Mouse (Mus musculus): ENCODE data around the gene Gm20388. TPM values are rescaled to one million over a fixed set of nuclear protein-coding genes. Genes with fewer than 3 reads are reported as not detected.
A peak's percentile ranks its signal among the peaks of the same experiment; 100 is the strongest.
"Not testable (repeated sequence)": the region's sequence is repeated elsewhere in the genome, so short reads cannot be mapped to it uniquely, and the experiment has no call there.

Gene Gm20388
- polyA plus RNA-seq, 1 experiment from 2014 or later: 7.4 TPM

DNA sequence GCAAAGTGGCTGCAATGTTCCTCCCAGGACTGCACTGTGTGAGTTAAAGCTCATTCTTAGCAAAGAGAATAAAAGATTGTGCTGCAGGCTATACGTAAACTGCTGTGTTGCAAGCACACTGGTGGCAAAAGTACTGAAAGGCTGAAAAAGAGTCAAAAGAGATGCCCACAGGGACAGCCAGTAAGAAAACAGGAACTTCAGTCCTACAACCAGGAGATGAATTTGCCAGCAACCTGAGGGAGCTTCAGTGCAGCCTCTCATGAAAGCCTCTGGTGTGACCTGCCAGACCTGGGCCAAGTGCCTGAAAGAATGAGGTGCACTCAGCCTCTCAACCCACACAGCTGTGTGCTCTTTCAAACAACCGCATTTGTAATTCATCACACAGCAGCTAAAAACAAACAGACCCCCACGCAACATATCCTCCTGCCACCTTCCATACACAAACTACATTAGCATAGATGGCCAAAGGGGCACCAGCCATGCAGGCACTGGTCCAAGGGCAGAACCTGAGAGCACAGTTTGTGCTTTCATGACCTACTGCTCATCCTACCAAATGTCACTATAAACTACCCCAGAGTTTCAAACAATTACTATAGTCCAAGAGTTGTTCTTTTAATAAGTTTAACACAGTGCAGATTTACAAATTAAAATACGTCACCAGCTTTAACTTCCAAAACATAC, 3108.0 kb downstream of the Gm20388 start:
- Histone ChIP-seq H3K27me3 (no peaks in the 10 kb centered on the region), H3K27ac (no peak overlapping the region), H3K4me1 (peaks cover 35% of the 10 kb centered on the region)

DNA sequence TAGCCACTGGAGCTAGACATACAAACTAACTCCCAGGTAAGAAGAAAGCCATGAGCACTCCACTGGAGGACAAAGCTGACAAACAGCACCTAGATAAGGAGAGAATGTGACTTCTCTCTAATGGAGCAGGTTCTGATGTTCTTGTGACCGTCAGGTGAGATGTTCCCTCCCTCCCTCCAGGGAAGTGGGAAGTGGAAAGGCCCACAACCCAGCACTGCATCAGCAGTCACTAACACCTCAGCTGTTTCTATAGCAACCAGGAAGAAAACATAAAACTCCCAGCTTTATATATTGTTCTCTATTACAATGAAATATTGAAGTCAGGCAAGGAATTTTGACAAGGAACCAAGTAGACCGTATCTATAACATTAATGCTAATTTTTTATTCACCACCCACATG, 3109.4 kb downstream of the Gm20388 start:
- 69% methylated on average over 2 of the region's 2 CpGs for WGBS
- Histone ChIP-seq H3K4me1 (peaks cover 35% of the 10 kb centered on the region), H3K4me3 (replicated peaks) (no peak overlapping the region), H3K4me2 (no peak overlapping the region), H3K27me3 (no peaks in the 10 kb centered on the region), H3K9me3 (replicated peaks) (no peaks in the 10 kb centered on the region), H3K36me3 (peaks cover 6% of the 10 kb centered on the region; the same call in 1 of the 2 replicates), H3K9ac (no peak overlapping the region), H3K27ac (no peak overlapping the region)
- no peak for ATAC-seq (replicated peaks; ENCODE audit: low FRiP score)

More for the DNA sequence above, 3108.0 kb downstream of the Gm20388 start:
- H3K9me3 ChIP-seq (replicated peaks): no peaks in the 10 kb centered on the region
- H3K9ac ChIP-seq: no peak overlapping the region
- no peak overlapping the region for H3K4me2 ChIP-seq
- no peak for ATAC-seq (replicated peaks; ENCODE audit: low FRiP score)
- 65% methylated on average over 4 of the region's 4 CpGs for WGBS
- peaks cover 7% of the 10 kb centered on the region for H3K36me3 ChIP-seq
- H3K4me3 ChIP-seq (replicated peaks): no peak overlapping the region

GRCm38 (mm10) chr8:123020859-123021258, 3110.2 kb downstream of the Gm20388 start:
- Histone ChIP-seq H3K9me3 (replicated peaks) (no peaks in the 10 kb centered on the region), H3K4me3 (replicated peaks) (no peak overlapping the region), H3K9ac (no peak overlapping the region), H3K4me2 (no peak overlapping the region), H3K4me1 (peaks cover 38% of the 10 kb centered on the region), H3K27me3 (no peaks in the 10 kb centered on the region), H3K27ac (0 out of 2 replicates have a peak overlapping the region, but pooled peaks have one; percentile 45), H3K36me3 (peaks cover 6% of the 10 kb centered on the region; the same call in 1 of the 2 replicates)
- 67% methylated on average over 2 of the region's 2 CpGs for WGBS
- no peak for ATAC-seq (replicated peaks; ENCODE audit: low FRiP score)

- Histone ChIP-seq H3K27me3 (no peaks in the 10 kb centered on the region), H3K4me3 (replicated peaks) (no peak overlapping the region), H3K4me1 (peaks cover 40% of the 10 kb centered on the region), H3K36me3 (peaks cover 6% of the 10 kb centered on the region; the same call in 1 of the 2 replicates), H3K9ac (no peak overlapping the region), H3K9me3 (replicated peaks) (no peaks in the 10 kb centered on the region), H3K27ac (0 out of 2 replicates have a peak overlapping the region, but pooled peaks have one; percentile 45), H3K4me2 (no peak overlapping the region)
- WGBS: 84% methylated on average over 1 of the region's 1 CpGs
- no peak for ATAC-seq (replicated peaks; ENCODE audit: low FRiP score)
Measured at GRCm38 (mm10) chr8:123021259-123021658, 3110.6 kb downstream of the Gm20388 start.

- Histone ChIP-seq H3K36me3 (no peaks in the 10 kb centered on the region), H3K27ac (no peak overlapping the region), H3K9me3 (replicated peaks) (no peaks in the 10 kb centered on the region), H3K4me1 (peaks cover 41% of the 10 kb centered on the region), H3K9ac (no peak overlapping the region), H3K4me2 (no peak overlapping the region), H3K27me3 (no peaks in the 10 kb centered on the region), H3K4me3 (replicated peaks) (no peak overlapping the region)
- 75% methylated on average over 3 of the region's 3 CpGs for WGBS
- ATAC-seq (replicated peaks; ENCODE audit: low FRiP score): no peak
Measured at GRCm38 (mm10) chr8:123022727-123023126, 3112.1 kb downstream of the Gm20388 start.

- 93% methylated on average over 2 of the region's 2 CpGs for WGBS
- no peaks in the 10 kb centered on the region for H3K27me3 ChIP-seq
- ATAC-seq (replicated peaks; ENCODE audit: low FRiP score): no peak
- H3K4me1 ChIP-seq: peaks cover 27% of the 10 kb centered on the region
- no peaks in the 10 kb centered on the region for H3K36me3 ChIP-seq
- no peak overlapping the region for H3K27ac ChIP-seq
- no peak overlapping the region for H3K4me2 ChIP-seq
- no peak overlapping the region for H3K9ac ChIP-seq
- H3K9me3 ChIP-seq (replicated peaks): no peaks in the 10 kb centered on the region
- H3K4me3 ChIP-seq (replicated peaks): no peak overlapping the region
Measured at GRCm38 (mm10) chr8:123024226-123024625, 3113.6 kb downstream of the Gm20388 start.

DNA sequence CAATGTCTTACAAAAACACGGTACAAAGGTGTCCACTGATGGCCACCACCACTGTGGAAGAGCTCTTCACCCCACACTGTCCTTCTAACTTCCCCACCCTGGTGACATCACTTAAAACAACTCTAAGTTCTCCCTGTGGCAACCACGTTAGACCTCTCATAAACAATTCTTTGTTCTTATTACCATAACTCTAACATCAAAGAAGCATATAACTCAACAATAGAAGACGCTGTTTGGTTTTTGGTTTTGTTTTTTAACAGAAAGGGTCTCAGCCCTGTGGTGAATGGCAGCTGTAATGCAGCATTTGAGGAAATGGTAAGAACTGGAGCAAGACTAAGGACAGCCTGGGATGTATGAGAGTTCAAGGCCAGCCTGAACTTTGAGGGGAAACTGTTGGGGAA, 3115.3 kb downstream of the Gm20388 start:
- H3K9me3 ChIP-seq (replicated peaks): no peaks in the 10 kb centered on the region
- no peak for ATAC-seq (replicated peaks; ENCODE audit: low FRiP score)
- no peak overlapping the region for H3K4me2 ChIP-seq
- H3K36me3 ChIP-seq: no peaks in the 10 kb centered on the region
- no peak overlapping the region for H3K27ac ChIP-seq
- no peak overlapping the region for H3K9ac ChIP-seq
- H3K4me3 ChIP-seq (replicated peaks): no peak overlapping the region
- H3K4me1 ChIP-seq: peaks cover 14% of the 10 kb centered on the region; the same call in 1 of the 2 replicates
- no peaks in the 10 kb centered on the region for H3K27me3 ChIP-seq
- 78% methylated on average over 3 of the region's 3 CpGs for WGBS

DNA sequence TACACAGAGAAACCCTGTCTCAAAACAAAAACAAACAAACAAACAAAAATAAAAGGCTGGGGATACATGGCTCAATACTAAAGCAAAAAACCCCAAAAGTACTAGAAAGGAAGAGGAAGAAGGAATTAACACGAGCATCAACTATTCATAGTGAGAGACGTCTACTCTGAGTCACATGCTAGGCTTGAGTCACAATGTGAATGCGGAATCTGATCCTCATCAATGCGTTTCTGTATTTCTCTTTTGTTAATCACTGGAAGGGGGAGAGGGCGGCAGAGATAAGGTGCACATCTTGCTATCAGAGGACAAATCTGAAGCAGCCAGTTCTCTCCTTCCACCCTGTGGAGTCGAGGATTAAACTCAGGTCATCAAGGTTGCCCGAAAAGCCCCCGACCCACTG, 3117.1 kb downstream of the Gm20388 start:
- Histone ChIP-seq H3K9ac (no peak overlapping the region), H3K4me3 (replicated peaks) (no peak overlapping the region), H3K9me3 (replicated peaks) (no peaks in the 10 kb centered on the region), H3K27ac (no peak overlapping the region), H3K36me3 (no peaks in the 10 kb centered on the region), H3K27me3 (no peaks in the 10 kb centered on the region), H3K4me2 (no peak overlapping the region), H3K4me1 (0 out of 2 replicates have a peak, but pooled peaks cover 5% of the 10 kb centered on the region)
- no peak for ATAC-seq (replicated peaks; ENCODE audit: low FRiP score)
- 91% methylated on average over 8 of the region's 8 CpGs for WGBS

DNA sequence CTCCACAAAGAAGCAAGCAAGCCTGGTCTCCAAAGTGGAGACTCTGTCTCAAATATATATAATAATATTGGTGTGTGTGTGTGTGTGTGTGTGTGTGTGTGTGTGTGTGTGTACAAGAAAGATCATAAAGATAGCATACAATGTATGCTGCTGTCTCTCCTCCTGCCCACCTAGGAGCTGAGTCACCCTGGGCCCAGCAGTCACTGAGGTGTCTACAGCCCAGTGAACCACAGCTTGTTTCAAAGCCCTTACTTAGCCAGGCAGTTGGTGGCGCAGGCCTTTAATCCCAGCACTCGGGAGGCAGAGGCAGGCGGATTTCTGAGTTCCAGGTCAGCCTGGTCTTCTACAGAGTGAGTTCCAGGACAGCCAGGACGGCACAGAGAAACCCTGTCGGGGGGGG, 3119.4 kb downstream of the Gm20388 start:
- not testable (repeated sequence) for H3K27me3 ChIP-seq; H3K9ac ChIP-seq; H3K4me2 ChIP-seq; ATAC-seq (replicated peaks; ENCODE audit: low FRiP score); H3K4me3 ChIP-seq (replicated peaks); H3K36me3 ChIP-seq; H3K27ac ChIP-seq; H3K9me3 ChIP-seq (replicated peaks)
- WGBS: 76% methylated on average over 4 of the region's 5 CpGs
- peaks cover 18% of the 10 kb centered on the region for H3K4me1 ChIP-seq

- H3K9me3 ChIP-seq (replicated peaks): no peaks in the 10 kb centered on the region
- H3K27ac ChIP-seq: no peak overlapping the region
- H3K36me3 ChIP-seq: no peaks in the 10 kb centered on the region
- H3K27me3 ChIP-seq: no peaks in the 10 kb centered on the region
- WGBS: 85% methylated on average over 7 of the region's 7 CpGs
- ATAC-seq (replicated peaks; ENCODE audit: low FRiP score): no peak
- H3K4me1 ChIP-seq: peaks cover 21% of the 10 kb centered on the region
- no peak overlapping the region for H3K4me2 ChIP-seq
- no peak overlapping the region for H3K4me3 ChIP-seq (replicated peaks)
- no peak overlapping the region for H3K9ac ChIP-seq
Measured at GRCm38 (mm10) chr8:123031321-123031978, 3120.8 kb downstream of the Gm20388 start.

DNA sequence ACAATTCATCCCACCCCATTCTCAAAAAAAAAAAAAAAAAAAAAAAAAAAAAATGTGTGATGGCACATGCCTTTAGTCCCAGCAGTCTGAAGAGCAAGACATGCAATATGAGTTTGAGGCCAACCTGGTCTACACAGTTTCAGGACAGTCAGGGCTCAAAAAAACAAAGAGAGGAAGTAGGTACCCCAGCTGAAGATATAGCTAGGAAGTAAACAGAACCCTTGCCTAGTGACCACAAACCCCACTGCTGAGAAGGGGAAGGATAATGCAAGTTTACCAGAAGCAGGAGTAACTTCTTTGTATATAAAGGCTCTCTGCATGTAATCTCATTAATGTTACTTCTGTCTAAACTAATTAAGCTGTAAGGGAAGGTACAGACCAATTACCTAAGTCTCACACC, 3122.1 kb downstream of the Gm20388 start:
- Histone ChIP-seq H3K27ac (no peak overlapping the region), H3K9me3 (replicated peaks) (no peaks in the 10 kb centered on the region), H3K4me3 (replicated peaks) (no peak overlapping the region), H3K36me3 (no peaks in the 10 kb centered on the region), H3K4me1 (peaks cover 31% of the 10 kb centered on the region), H3K27me3 (no peaks in the 10 kb centered on the region), H3K9ac (no peak overlapping the region), H3K4me2 (no peak overlapping the region)
- no peak for ATAC-seq (replicated peaks; ENCODE audit: low FRiP score)

GRCm38 (mm10) chr8:123033431-123033830, 3122.8 kb downstream of the Gm20388 start:
- no peak for ATAC-seq (replicated peaks; ENCODE audit: low FRiP score)
- no peaks in the 10 kb centered on the region for H3K27me3 ChIP-seq
- no peak overlapping the region for H3K9ac ChIP-seq
- no peak overlapping the region for H3K4me2 ChIP-seq
- no peak overlapping the region for H3K27ac ChIP-seq
- no peaks in the 10 kb centered on the region for H3K9me3 ChIP-seq (replicated peaks)
- H3K4me3 ChIP-seq (replicated peaks): no peak overlapping the region
- peaks cover 34% of the 10 kb centered on the region for H3K4me1 ChIP-seq
- H3K36me3 ChIP-seq: no peaks in the 10 kb centered on the region
